Mouse (Mus musculus) brain, embryonic 18.5 days (tissue): ENCODE data around the gene Rai14.

Experiments
- DNase-seq: peaks from one replicate; pipeline ENCODE4 v3.0.0-alpha.2; 2012; ENCODE audit warnings: low read depth, low spot score

Rai14 gene

GRCm38 (mm10) chr15:10720671-10721070 lies 6.2 kb upstream of the Rai14 start:
- DNase-seq = no peak

DNA sequence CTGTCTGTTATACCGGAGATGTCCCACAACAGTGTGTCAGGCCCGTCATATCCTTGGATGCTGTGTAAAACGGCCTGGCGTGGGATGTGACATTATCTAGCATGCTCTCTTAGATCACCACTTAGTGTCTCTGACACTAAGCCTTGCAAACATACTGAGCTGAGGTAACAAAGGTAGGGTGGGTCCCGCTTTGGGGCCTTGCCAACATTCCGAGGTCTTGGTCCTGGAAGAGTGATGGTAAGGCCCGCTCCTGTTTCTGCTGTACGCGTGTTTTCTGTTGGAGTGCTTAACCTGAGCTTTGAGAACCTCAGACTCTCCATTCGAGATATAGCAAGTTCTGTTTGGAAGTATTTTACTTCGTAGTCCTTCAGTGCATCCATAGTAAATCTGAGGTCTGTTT lies 5.8 kb upstream of the Rai14 start:
- DNase-seq = no peak

DNA sequence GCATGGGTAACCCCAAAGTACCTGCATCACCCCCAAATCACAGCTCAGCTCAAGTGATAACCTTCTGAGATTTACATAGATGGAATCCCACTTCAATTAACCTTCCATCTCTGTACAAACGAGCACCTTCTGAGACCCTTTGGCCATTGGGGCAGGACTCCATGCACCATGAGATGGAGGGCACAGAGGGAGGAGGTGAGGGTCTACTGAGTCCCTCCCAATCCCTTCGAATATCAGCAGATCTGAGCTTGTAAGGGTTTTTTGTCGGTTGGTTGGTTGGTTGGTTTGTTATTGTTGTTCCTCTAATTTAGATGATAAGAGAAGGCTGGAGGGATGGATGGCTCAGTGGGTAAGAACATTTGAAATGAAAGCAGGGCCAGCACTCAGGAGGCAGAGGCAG lies 5.1 kb upstream of the Rai14 start:
- no peak for DNase-seq

GRCm38 (mm10) chr15:10718763-10719162 lies 4.3 kb upstream of the Rai14 start:
- no peak for DNase-seq

- no peak for DNase-seq
Observed at GRCm38 (mm10) chr15:10717284-10717683, 2.9 kb upstream of the Rai14 start.

DNA sequence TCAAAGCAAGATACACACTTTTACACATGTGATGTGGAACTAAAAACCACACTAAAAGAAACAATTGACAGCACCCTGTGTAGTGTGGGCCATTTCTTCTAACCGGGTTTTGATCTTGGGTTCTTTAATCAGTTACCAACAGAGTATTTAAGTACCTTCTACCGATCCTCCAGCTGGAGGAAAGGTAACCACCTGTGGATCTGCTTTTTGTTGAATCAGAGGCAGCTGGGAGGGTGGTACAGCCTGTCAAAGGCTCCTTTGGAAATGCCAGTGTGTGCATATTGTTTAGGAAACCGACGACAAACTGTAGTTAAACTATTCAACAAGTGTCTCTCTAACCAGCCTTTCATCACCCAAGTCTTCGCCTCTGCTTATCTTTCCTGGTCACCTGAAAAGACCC lies 1.5 kb upstream of the Rai14 start:
- DNase-seq = no peak

- no peak for DNase-seq
Observed at GRCm38 (mm10) chr15:10715139-10715505, 698 bp upstream of the Rai14 start.

GRCm38 (mm10) chr15:10713626-10714316 lies 653 bp downstream of the Rai14 start:
- no peak for DNase-seq

- no peak for DNase-seq
Observed at GRCm38 (mm10) chr15:10713181-10713625, 1.2 kb downstream of the Rai14 start.

DNA sequence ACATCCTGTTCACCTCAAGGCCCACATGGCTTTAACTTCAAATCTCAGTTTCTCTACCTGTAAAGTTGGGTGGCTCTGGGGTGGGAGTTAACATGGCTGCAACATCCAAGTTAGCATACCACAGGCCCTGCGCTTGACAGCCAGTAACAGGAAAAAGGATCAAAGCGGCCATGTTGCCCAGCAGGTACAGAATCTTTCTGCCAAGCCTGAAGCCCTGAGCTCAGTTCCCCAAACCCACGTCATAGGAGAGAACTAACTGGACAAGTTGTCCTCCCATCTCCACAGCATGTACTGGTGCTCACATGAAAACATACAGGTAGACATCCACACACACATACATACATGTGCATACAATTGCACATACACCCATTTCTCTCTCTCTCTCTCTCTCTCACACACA lies 2.1 kb downstream of the Rai14 start:
- no peak for DNase-seq

GRCm38 (mm10) chr15:10711231-10711630 lies 3.2 kb downstream of the Rai14 start:
- no peak for DNase-seq

DNA sequence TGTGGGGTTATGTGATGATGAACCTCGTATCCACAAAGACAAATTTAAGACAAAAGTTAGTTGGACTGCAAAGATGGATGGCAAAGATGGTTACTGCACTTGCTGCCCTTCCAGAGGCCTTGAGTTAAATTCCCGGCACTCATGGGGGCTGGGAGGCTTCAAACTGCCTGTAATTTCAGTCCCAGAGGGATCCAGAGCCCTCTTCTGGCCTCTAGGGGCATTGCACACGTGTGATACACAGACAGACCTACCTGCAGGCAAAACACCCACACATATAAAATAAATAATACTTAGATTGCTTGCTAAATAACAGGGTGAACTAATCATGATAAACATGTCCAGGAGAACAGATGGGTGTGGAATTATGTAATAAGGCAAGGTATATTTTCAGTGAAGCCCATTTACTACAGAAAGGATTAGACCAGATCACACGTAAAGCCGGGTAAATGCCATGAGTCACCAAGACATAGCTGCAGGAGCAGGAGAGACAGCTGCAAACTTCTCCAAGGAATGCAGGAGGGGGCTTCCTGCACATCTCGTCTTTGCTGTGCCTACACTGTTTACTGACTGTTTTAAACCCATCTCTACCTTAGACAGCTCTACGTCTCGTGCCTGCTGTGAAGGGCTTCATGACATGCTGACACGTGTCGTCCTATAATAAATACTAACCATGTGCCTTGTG lies 5.7 kb downstream of the Rai14 start:
- DNase-seq = no peak

DNA sequence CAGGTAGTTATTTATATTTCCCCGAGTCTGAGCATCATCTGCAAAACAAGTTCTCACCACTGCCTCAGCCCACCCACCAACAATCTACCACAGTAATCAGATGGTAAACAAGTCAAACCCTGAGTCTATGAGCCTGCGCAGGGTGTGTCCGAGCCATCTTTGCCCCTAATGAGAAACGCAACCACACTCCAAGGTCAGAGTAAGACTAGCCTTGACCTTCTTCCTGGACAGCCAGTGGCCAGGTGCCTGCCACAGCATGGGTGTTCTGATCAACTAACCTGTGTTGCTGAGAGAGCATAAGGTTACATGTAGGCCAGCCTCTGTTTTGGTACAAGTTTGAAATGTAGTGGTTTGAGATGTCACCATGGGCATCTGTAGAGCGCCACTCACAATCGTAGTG lies 7.3 kb downstream of the Rai14 start:
- DNase-seq = no peak

GRCm38 (mm10) chr15:10706414-10706813 lies 8.0 kb downstream of the Rai14 start:
- DNase-seq = no peak

DNA sequence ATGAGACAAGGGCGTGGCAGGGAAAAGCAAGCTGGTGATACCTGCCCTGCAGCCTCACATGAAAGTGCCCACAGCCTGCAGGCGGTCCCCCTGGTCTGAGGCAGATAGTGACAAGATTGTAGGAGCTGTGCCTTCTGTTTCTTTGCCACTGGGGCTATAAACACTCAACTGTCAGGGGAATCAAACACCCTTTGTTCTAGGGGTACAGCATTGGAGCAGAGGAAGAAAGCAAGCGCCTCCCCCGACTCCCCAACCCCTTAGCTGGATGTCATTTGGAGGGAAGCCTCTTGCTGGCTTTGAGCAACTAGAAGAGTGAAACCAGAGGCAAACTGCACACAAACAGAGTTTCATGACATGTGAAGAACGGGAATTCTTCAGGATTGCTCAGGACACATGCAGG lies 8.7 kb downstream of the Rai14 start:
- DNase-seq = no peak

DNA sequence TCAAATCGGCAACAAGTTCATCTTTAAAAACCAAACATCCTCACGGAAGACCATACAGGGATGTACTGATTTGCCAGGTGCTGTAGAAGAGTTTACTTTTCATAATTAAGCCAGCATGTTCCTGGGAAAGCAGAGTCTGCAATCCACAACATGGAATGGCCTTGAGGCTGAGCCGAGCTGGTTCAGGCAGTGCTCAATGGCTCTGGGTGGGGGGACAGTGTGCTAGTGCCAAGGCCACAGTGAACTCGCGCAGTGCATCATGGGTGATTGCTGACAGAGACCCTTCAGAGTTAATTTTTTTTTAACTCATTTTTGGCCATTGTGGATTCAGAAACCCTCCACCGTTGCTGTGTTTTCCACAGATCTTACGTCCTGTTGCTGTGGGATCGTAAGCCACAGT lies 10.1 kb downstream of the Rai14 start:
- no peak for DNase-seq

GRCm38 (mm10) chr15:10701571-10701970 lies 12.9 kb downstream of the Rai14 start:
- no peak for DNase-seq

- no peak for DNase-seq
Observed at GRCm38 (mm10) chr15:10700891-10701466, 13.4 kb downstream of the Rai14 start.

DNA sequence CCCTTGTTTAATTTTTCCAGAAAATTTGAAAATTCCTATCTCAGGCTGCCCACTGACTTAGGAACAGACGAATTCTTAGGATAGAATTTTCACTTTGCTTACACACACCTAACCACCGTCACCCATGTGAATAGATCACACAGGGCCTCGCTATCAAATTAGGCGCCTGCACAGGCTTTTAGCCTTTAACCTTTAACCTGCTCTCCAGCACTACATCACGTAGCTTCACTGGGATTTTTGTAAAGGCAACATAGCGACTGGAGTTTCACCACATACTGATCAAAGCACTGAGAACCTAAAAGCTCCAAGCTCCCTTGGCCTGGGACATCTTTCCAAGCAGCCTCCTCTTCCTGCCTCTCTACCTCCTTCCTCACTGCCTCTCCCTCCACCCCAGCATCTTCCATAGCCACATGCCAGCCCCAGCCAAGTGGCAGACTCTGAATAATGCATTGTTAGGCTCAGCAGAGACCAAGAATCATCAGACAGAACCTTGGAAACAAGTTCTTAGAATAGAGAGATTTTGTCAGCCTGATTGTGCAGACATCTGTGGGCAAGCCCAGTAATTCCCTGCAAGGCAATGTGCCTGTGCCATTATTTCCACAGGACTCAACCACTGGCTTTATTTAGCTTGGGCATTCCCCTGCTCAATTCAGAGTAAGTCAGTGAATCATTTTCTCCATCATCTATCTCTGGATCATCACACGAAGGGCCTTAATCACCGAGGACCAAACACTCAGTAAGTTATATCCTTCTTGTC lies 17.8 kb downstream of the Rai14 start:
- no peak for DNase-seq

DNA sequence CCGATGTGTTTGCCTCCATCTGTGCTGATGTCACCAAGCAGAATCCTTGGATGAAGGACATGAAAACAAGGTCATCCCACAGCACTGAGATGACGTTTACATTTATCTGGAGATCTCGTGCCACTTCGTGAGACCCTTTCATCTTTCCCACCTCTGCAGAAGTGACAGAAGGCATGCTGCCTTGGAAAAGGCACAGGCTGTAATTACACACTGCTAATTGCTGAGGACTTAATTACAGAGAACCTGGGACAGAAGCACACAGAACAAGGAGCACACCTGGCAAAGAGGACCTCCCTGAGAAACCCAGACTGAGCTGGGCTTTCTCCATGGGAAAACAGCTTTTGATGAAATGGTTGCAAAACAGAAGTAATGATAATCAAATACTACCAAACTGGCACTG lies 21.8 kb downstream of the Rai14 start:
- DNase-seq = no peak

DNA sequence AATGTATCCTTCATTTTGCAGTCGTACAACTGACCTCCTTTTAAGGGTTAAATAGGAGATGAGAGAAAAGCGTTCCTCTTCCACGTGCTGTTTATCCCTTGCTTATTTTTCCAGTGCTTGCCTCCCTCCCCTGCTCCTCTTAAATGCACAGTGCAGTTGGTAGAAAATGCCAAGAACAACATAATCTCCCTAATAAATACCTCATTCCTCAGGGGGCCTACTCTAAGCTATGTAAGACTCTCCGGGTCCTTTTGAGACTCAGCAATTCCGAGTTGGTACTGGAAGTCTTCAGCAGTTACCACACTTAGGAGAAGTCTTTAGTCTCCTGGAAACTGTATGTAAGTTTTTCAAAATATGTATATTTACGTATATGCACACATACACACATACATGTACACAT lies 22.9 kb downstream of the Rai14 start:
- no peak for DNase-seq

- DNase-seq = no peak
Observed at GRCm38 (mm10) chr15:10690973-10691372, 23.5 kb downstream of the Rai14 start.
